Mouse (Mus musculus) urinary bladder, postnatal 25 days (tissue): ENCODE measurements at regions not wholly inside any gene's neighbourhood (a gene's known extent, or its start where the extent isn't known, plus 50 kb on each side); places are given as distances from the start of the nearest gene placed in this dataset.
"Not testable (repeated sequence)": the region's sequence is repeated elsewhere in the genome, so short reads cannot be mapped to it uniquely, and the experiment has no call there.

Experiments
- DNase-seq: peaks from one replicate; pipeline ENCODE4 v3.0.0; 2022; ENCODE audit warnings: low spot score

GRCm38 (mm10) chr9:116426269-116426999, 251.3 kb upstream of the Tgfbr2 start:
- peak; percentile 85 for DNase-seq

GRCm38 (mm10) chr9:116425400-116425799, 250.2 kb upstream of the Tgfbr2 start:
- not testable (repeated sequence) for DNase-seq

GRCm38 (mm10) chr9:116415021-116415420, 239.9 kb upstream of the Tgfbr2 start:
- DNase-seq, result no peak

- DNase-seq, result no peak
Measured at GRCm38 (mm10) chr9:116411067-116411466, 235.9 kb upstream of the Tgfbr2 start.

- no peak for DNase-seq
Measured at GRCm38 (mm10) chr9:116410461-116410860, 235.3 kb upstream of the Tgfbr2 start.

GRCm38 (mm10) chr9:116408116-116408515, 233.0 kb upstream of the Tgfbr2 start:
- no peak for DNase-seq

- no peak for DNase-seq
Measured at GRCm38 (mm10) chr9:116405051-116405450, 229.9 kb upstream of the Tgfbr2 start.

GRCm38 (mm10) chr9:116401821-116402220, 226.7 kb upstream of the Tgfbr2 start:
- no peak for DNase-seq

- no peak for DNase-seq
Measured at GRCm38 (mm10) chr9:116400270-116400669, 225.1 kb upstream of the Tgfbr2 start.

- DNase-seq, result no peak
Measured at GRCm38 (mm10) chr9:116399296-116399695, 224.1 kb upstream of the Tgfbr2 start.

GRCm38 (mm10) chr9:116392258-116392657, 217.1 kb upstream of the Tgfbr2 start:
- DNase-seq, result no peak

- no peak for DNase-seq
Measured at GRCm38 (mm10) chr9:116389781-116390180, 214.6 kb upstream of the Tgfbr2 start.

GRCm38 (mm10) chr9:116388863-116389262, 213.7 kb upstream of the Tgfbr2 start:
- DNase-seq, result no peak

- no peak for DNase-seq
Measured at GRCm38 (mm10) chr9:116388025-116388424, 212.9 kb upstream of the Tgfbr2 start.

GRCm38 (mm10) chr9:116384176-116385076, 209.3 kb upstream of the Tgfbr2 start:
- peak; percentile 78 for DNase-seq

GRCm38 (mm10) chr9:116383411-116384101, 208.4 kb upstream of the Tgfbr2 start:
- peak; percentile 50 for DNase-seq

GRCm38 (mm10) chr9:116377706-116378105, 202.5 kb upstream of the Tgfbr2 start:
- DNase-seq, result no peak

- DNase-seq, result peak; percentile 66
Measured at GRCm38 (mm10) chr9:116375658-116376357, 200.6 kb upstream of the Tgfbr2 start.

GRCm38 (mm10) chr9:116374343-116374742, 199.2 kb upstream of the Tgfbr2 start:
- DNase-seq, result no peak

GRCm38 (mm10) chr9:116373396-116373795, 198.2 kb upstream of the Tgfbr2 start:
- no peak for DNase-seq

GRCm38 (mm10) chr9:116369059-116369718, 194.0 kb upstream of the Tgfbr2 start:
- no peak for DNase-seq
